Mouse (Mus musculus): ENCODE measurements around the gene Tes3-ps. TPM values are rescaled to one million over a fixed set of nuclear protein-coding genes. Genes with fewer than 3 reads are reported as not detected.

The Tes3-ps gene
- 0.60 and 0.70 TPM in 2 replicates for polyA plus RNA-seq (2014; fragmentation: Nextera tagmentation; extraction: Ambion mirVana)

GRCm38 (mm10) chr13:49492376-49493368 is at the start of gene Tes3-ps:
Gene Tes3-ps, plus strand, starts transcription at chr13:49493318.
- H3K4me1 ChIP-seq (ENCODE audit: control insufficient read depth, insufficient read depth, low read length) = no peaks in the 10 kb centered on the region
- H3K9me3 ChIP-seq (replicated peaks; ENCODE audit: control insufficient read depth, low read length) = no peaks in the 10 kb centered on the region
- H3K27ac ChIP-seq (replicated peaks; ENCODE audit: low read depth, low read length) = no peak within 1 kb of the TSS
- H3K9ac ChIP-seq (replicated peaks; ENCODE audit: low read length) = no peak within 1 kb of the TSS
- no peaks in the 10 kb centered on the region for H3K27me3 ChIP-seq (ENCODE audit: control insufficient read depth, insufficient read depth, low read length)
- H3K36me3 ChIP-seq (replicated peaks; ENCODE audit: control insufficient read depth, insufficient read depth, low read depth, low read length) = no peaks in the 10 kb centered on the region
- no peak for DNase-seq (ENCODE audit: low spot score)
- H3K4me3 ChIP-seq (ENCODE audit: low read depth, low read length) = no peak within 1 kb of the TSS
- no peak for ATAC-seq (replicated peaks; ENCODE audit: insufficient number of reproducible peaks, low FRiP score, low TSS enrichment, low read depth)
- H3K4me2 ChIP-seq (ENCODE audit: low read depth, low read length) = no peak within 1 kb of the TSS
- WGBS = 76% methylated on average over 6 of the region's 6 CpGs

- WGBS = 89% methylated on average over 6 of the region's 6 CpGs
- H3K27ac ChIP-seq (replicated peaks; ENCODE audit: low read depth, low read length) = no peak overlapping the region
- no peaks in the 10 kb centered on the region for H3K9me3 ChIP-seq (replicated peaks; ENCODE audit: control insufficient read depth, low read length)
- no peak overlapping the region for H3K4me2 ChIP-seq (ENCODE audit: low read depth, low read length)
- H3K4me1 ChIP-seq (ENCODE audit: control insufficient read depth, insufficient read depth, low read length) = no peaks in the 10 kb centered on the region
- DNase-seq (ENCODE audit: low spot score) (no peak), ATAC-seq (replicated peaks; ENCODE audit: insufficient number of reproducible peaks, low FRiP score, low TSS enrichment, low read depth) (no peak)
- no peaks in the 10 kb centered on the region; the same call in 1 of the 2 replicates for H3K36me3 ChIP-seq (replicated peaks; ENCODE audit: control insufficient read depth, insufficient read depth, low read depth, low read length)
- no peak overlapping the region for H3K9ac ChIP-seq (replicated peaks; ENCODE audit: low read length)
- H3K4me3 ChIP-seq (ENCODE audit: low read depth, low read length) = no peak overlapping the region
- no peaks in the 10 kb centered on the region for H3K27me3 ChIP-seq (ENCODE audit: control insufficient read depth, insufficient read depth, low read length)
Measured at GRCm38 (mm10) chr13:49444451-49444850, 48.7 kb upstream of the Tes3-ps start.

GRCm38 (mm10) chr13:49449318-49449749 is 43.8 kb upstream of the Tes3-ps start:
- Histone ChIP-seq H3K4me2 (ENCODE audit: low read depth, low read length) (no peak overlapping the region), H3K27me3 (ENCODE audit: control insufficient read depth, insufficient read depth, low read length) (no peaks in the 10 kb centered on the region), H3K9me3 (replicated peaks; ENCODE audit: control insufficient read depth, low read length) (no peaks in the 10 kb centered on the region), H3K9ac (replicated peaks; ENCODE audit: low read length) (no peak overlapping the region), H3K4me1 (ENCODE audit: control insufficient read depth, insufficient read depth, low read length) (no peaks in the 10 kb centered on the region), H3K27ac (replicated peaks; ENCODE audit: low read depth, low read length) (no peak overlapping the region), H3K4me3 (ENCODE audit: low read depth, low read length) (no peak overlapping the region), H3K36me3 (replicated peaks; ENCODE audit: control insufficient read depth, insufficient read depth, low read depth, low read length) (no peaks in the 10 kb centered on the region; the same call in 1 of the 2 replicates)
- 49% methylated on average over 5 of the region's 5 CpGs for WGBS
- peak; percentile 69 for ATAC-seq (replicated peaks; ENCODE audit: insufficient number of reproducible peaks, low FRiP score, low TSS enrichment, low read depth)
- DNase-seq (ENCODE audit: low spot score) = peak; percentile 86

- Histone ChIP-seq H3K27me3 (ENCODE audit: control insufficient read depth, insufficient read depth, low read length) (no peaks in the 10 kb centered on the region), H3K4me2 (ENCODE audit: low read depth, low read length) (no peak overlapping the region), H3K4me3 (ENCODE audit: low read depth, low read length) (no peak overlapping the region), H3K27ac (replicated peaks; ENCODE audit: low read depth, low read length) (no peak overlapping the region), H3K9ac (replicated peaks; ENCODE audit: low read length) (no peak overlapping the region), H3K9me3 (replicated peaks; ENCODE audit: control insufficient read depth, low read length) (no peaks in the 10 kb centered on the region), H3K4me1 (ENCODE audit: control insufficient read depth, insufficient read depth, low read length) (no peaks in the 10 kb centered on the region), H3K36me3 (replicated peaks; ENCODE audit: control insufficient read depth, insufficient read depth, low read depth, low read length) (no peaks in the 10 kb centered on the region; the same call in 1 of the 2 replicates)
- no peak for ATAC-seq (replicated peaks; ENCODE audit: insufficient number of reproducible peaks, low FRiP score, low TSS enrichment, low read depth)
- no peak for DNase-seq (ENCODE audit: low spot score)
- WGBS = 93% methylated on average over 4 of the region's 4 CpGs
Measured at GRCm38 (mm10) chr13:49460276-49460675, 32.8 kb upstream of the Tes3-ps start.

- DNase-seq (ENCODE audit: low spot score) (no peak), ATAC-seq (replicated peaks; ENCODE audit: insufficient number of reproducible peaks, low FRiP score, low TSS enrichment, low read depth) (no peak)
- Histone ChIP-seq H3K4me2 (ENCODE audit: low read depth, low read length) (no peak overlapping the region), H3K4me3 (ENCODE audit: low read depth, low read length) (no peak overlapping the region), H3K9me3 (replicated peaks; ENCODE audit: control insufficient read depth, low read length) (no peaks in the 10 kb centered on the region), H3K27me3 (ENCODE audit: control insufficient read depth, insufficient read depth, low read length) (no peaks in the 10 kb centered on the region), H3K36me3 (replicated peaks; ENCODE audit: control insufficient read depth, insufficient read depth, low read depth, low read length) (no peaks in the 10 kb centered on the region; the same call in none of the 2 replicates), H3K4me1 (ENCODE audit: control insufficient read depth, insufficient read depth, low read length) (no peaks in the 10 kb centered on the region), H3K27ac (replicated peaks; ENCODE audit: low read depth, low read length) (no peak overlapping the region), H3K9ac (replicated peaks; ENCODE audit: low read length) (no peak overlapping the region)
- 83% methylated on average over 5 of the region's 5 CpGs for WGBS
Measured at GRCm38 (mm10) chr13:49460692-49461414, 32.3 kb upstream of the Tes3-ps start.

- H3K9ac ChIP-seq (replicated peaks; ENCODE audit: low read length) = no peak overlapping the region
- H3K27ac ChIP-seq (replicated peaks; ENCODE audit: low read depth, low read length) = no peak overlapping the region
- DNase-seq (ENCODE audit: low spot score) = no peak
- ATAC-seq (replicated peaks; ENCODE audit: insufficient number of reproducible peaks, low FRiP score, low TSS enrichment, low read depth) = no peak
- no peaks in the 10 kb centered on the region for H3K27me3 ChIP-seq (ENCODE audit: control insufficient read depth, insufficient read depth, low read length)
- no peak overlapping the region for H3K4me2 ChIP-seq (ENCODE audit: low read depth, low read length)
- no peaks in the 10 kb centered on the region; the same call in none of the 2 replicates for H3K36me3 ChIP-seq (replicated peaks; ENCODE audit: control insufficient read depth, insufficient read depth, low read depth, low read length)
- H3K4me1 ChIP-seq (ENCODE audit: control insufficient read depth, insufficient read depth, low read length) = no peaks in the 10 kb centered on the region
- WGBS = 86% methylated on average over 15 of the region's 15 CpGs
- no peak overlapping the region for H3K4me3 ChIP-seq (ENCODE audit: low read depth, low read length)
- no peaks in the 10 kb centered on the region for H3K9me3 ChIP-seq (replicated peaks; ENCODE audit: control insufficient read depth, low read length)
Measured at GRCm38 (mm10) chr13:49461458-49462132, 31.5 kb upstream of the Tes3-ps start.

- DNase-seq (ENCODE audit: low spot score) (no peak), ATAC-seq (replicated peaks; ENCODE audit: insufficient number of reproducible peaks, low FRiP score, low TSS enrichment, low read depth) (no peak)
- Histone ChIP-seq H3K9ac (replicated peaks; ENCODE audit: low read length) (no peak overlapping the region), H3K4me1 (ENCODE audit: control insufficient read depth, insufficient read depth, low read length) (no peaks in the 10 kb centered on the region), H3K36me3 (replicated peaks; ENCODE audit: control insufficient read depth, insufficient read depth, low read depth, low read length) (no peaks in the 10 kb centered on the region; the same call in none of the 2 replicates), H3K27ac (replicated peaks; ENCODE audit: low read depth, low read length) (no peak overlapping the region), H3K4me2 (ENCODE audit: low read depth, low read length) (no peak overlapping the region), H3K4me3 (ENCODE audit: low read depth, low read length) (no peak overlapping the region), H3K27me3 (ENCODE audit: control insufficient read depth, insufficient read depth, low read length) (no peaks in the 10 kb centered on the region), H3K9me3 (replicated peaks; ENCODE audit: control insufficient read depth, low read length) (no peaks in the 10 kb centered on the region)
- 100% methylated on average over 2 of the region's 2 CpGs for WGBS
Measured at GRCm38 (mm10) chr13:49462921-49463320, 30.2 kb upstream of the Tes3-ps start.

Data from embryonic facial prominence, embryonic 11.5 days (tissue).